Mouse (Mus musculus): ENCODE data around the gene Paqr4. TPM values are rescaled to one million over a fixed set of nuclear protein-coding genes. Genes with fewer than 3 reads are reported as not detected.

The Paqr4 gene
- polyA plus RNA-seq, 1 experiment from 2014 or later: 31.9 TPM

- DNase-seq (ENCODE audit: low spot score) (peak; percentile 93), ATAC-seq (peak; percentile 97)
- peak overlapping the region; percentile 100 for H3K4me2 ChIP-seq (ENCODE audit: low read length)
- under 1% methylated on average over 28 of the region's 28 CpGs for WGBS
- H3K27me3 ChIP-seq (replicated peaks; ENCODE audit: control insufficient read depth, insufficient read depth, low read length): peaks cover 27% of the 10 kb centered on the region
- no peaks in the 10 kb centered on the region for H3K9me3 ChIP-seq (replicated peaks; ENCODE audit: control insufficient read depth, low read length)
- peak overlapping the region; percentile 70 for H3K4me3 ChIP-seq (ENCODE audit: low read depth, low read length)
- peak overlapping the region; percentile 67 for H3K9ac ChIP-seq (ENCODE audit: low read length)
- H3K4me1 ChIP-seq (ENCODE audit: control insufficient read depth, insufficient read depth, low read length): no peaks in the 10 kb centered on the region
- H3K36me3 ChIP-seq (ENCODE audit: control insufficient read depth, insufficient read depth, low read length): no peaks in the 10 kb centered on the region
- no peak overlapping the region for H3K27ac ChIP-seq (ENCODE audit: low read depth, low read length)
These were observed 40.6 kb downstream of the Paqr4 start for GRCm38 (mm10) chr17:23700079-23700478.

- ATAC-seq (peak; percentile 15; the same call in 1 of the 2 replicates), DNase-seq (ENCODE audit: low spot score) (peak; percentile 17)
- no peaks in the 10 kb centered on the region for H3K36me3 ChIP-seq (ENCODE audit: control insufficient read depth, insufficient read depth, low read length)
- H3K4me1 ChIP-seq (ENCODE audit: control insufficient read depth, insufficient read depth, low read length): no peaks in the 10 kb centered on the region
- no peak overlapping the region for H3K27ac ChIP-seq (ENCODE audit: low read depth, low read length)
- H3K4me3 ChIP-seq (ENCODE audit: low read depth, low read length): peak overlapping the region; percentile 70
- under 1% methylated on average over 73 of the region's 101 CpGs for WGBS
- no peaks in the 10 kb centered on the region for H3K9me3 ChIP-seq (replicated peaks; ENCODE audit: control insufficient read depth, low read length)
- peak overlapping the region; percentile 67 for H3K9ac ChIP-seq (ENCODE audit: low read length)
- H3K4me2 ChIP-seq (ENCODE audit: low read length): peak overlapping the region; percentile 100
- H3K27me3 ChIP-seq (replicated peaks; ENCODE audit: control insufficient read depth, insufficient read depth, low read length): peaks cover 27% of the 10 kb centered on the region
These were observed 41.3 kb downstream of the Paqr4 start for GRCm38 (mm10) chr17:23699131-23700077.

GRCm38 (mm10) chr17:23695801-23696200, 44.9 kb downstream of the Paqr4 start:
- ATAC-seq (no peak), DNase-seq (ENCODE audit: low spot score) (no peak)
- Histone ChIP-seq H3K27me3 (replicated peaks; ENCODE audit: control insufficient read depth, insufficient read depth, low read length) (peaks cover 23% of the 10 kb centered on the region), H3K9ac (ENCODE audit: low read length) (no peak overlapping the region), H3K36me3 (ENCODE audit: control insufficient read depth, insufficient read depth, low read length) (no peaks in the 10 kb centered on the region), H3K4me2 (ENCODE audit: low read length) (no peak overlapping the region), H3K27ac (ENCODE audit: low read depth, low read length) (no peak overlapping the region), H3K9me3 (replicated peaks; ENCODE audit: control insufficient read depth, low read length) (no peaks in the 10 kb centered on the region), H3K4me1 (ENCODE audit: control insufficient read depth, insufficient read depth, low read length) (no peaks in the 10 kb centered on the region), H3K4me3 (ENCODE audit: low read depth, low read length) (no peak overlapping the region)
- 10% methylated on average over 3 of the region's 3 CpGs for WGBS

- WGBS: 68% methylated on average over 1 of the region's 1 CpGs
- no peak for ATAC-seq
These were observed 46.2 kb downstream of the Paqr4 start for GRCm38 (mm10) chr17:23694491-23694890.

More at GRCm38 (mm10) chr17:23694491-23694890, 46.2 kb downstream of the Paqr4 start:
- DNase-seq (ENCODE audit: low spot score): no peak
- peaks cover 20% of the 10 kb centered on the region for H3K27me3 ChIP-seq (replicated peaks; ENCODE audit: control insufficient read depth, insufficient read depth, low read length)
- no peak overlapping the region for H3K9ac ChIP-seq (ENCODE audit: low read length)
- H3K27ac ChIP-seq (ENCODE audit: low read depth, low read length): no peak overlapping the region
- no peak overlapping the region for H3K4me3 ChIP-seq (ENCODE audit: low read depth, low read length)
- H3K36me3 ChIP-seq (ENCODE audit: control insufficient read depth, insufficient read depth, low read length): no peaks in the 10 kb centered on the region
- no peaks in the 10 kb centered on the region for H3K4me1 ChIP-seq (ENCODE audit: control insufficient read depth, insufficient read depth, low read length)
- no peaks in the 10 kb centered on the region for H3K9me3 ChIP-seq (replicated peaks; ENCODE audit: control insufficient read depth, low read length)
- H3K4me2 ChIP-seq (ENCODE audit: low read length): no peak overlapping the region

Other genes starting within 250 kb of the Paqr4 start
- 17.6 and 20.9 TPM in 2 replicates for gene Zfp213, start 176.6 kb downstream of the Paqr4 start, polyA plus RNA-seq (2014; fragmentation: Nextera tagmentation; extraction: Ambion mirVana)
- 24.1 and 26.0 TPM in 2 replicates for gene Zfp13, start 141.4 kb downstream of the Paqr4 start, polyA plus RNA-seq (2014; fragmentation: Nextera tagmentation; extraction: Ambion mirVana)
- gene Zscan10, start 140.0 kb downstream of the Paqr4 start, polyA plus RNA-seq (2014; fragmentation: Nextera tagmentation; extraction: Ambion mirVana): not detected in 2 replicates
- 0.62 and 0.90 TPM in 2 replicates for gene Mmp25, start 95.6 kb downstream of the Paqr4 start, polyA plus RNA-seq (2014; fragmentation: Nextera tagmentation; extraction: Ambion mirVana)
- gene Bicdl2, start 80.4 kb downstream of the Paqr4 start, polyA plus RNA-seq (2014; fragmentation: Nextera tagmentation; extraction: Ambion mirVana): not detected in 2 replicates
- gene Hcfc1r1, start 67.3 kb downstream of the Paqr4 start, polyA plus RNA-seq (2014; fragmentation: Nextera tagmentation; extraction: Ambion mirVana): 107 and 112 TPM in 2 replicates
- gene Thoc6, start 67.0 kb downstream of the Paqr4 start, polyA plus RNA-seq (2014; fragmentation: Nextera tagmentation; extraction: Ambion mirVana): 43.8 and 45.9 TPM in 2 replicates
- gene Tnfrsf12a, start 63.4 kb downstream of the Paqr4 start, polyA plus RNA-seq (2014; fragmentation: Nextera tagmentation; extraction: Ambion mirVana): 2.6 and 2.9 TPM in 2 replicates
- 0.24 and 0.25 TPM in 2 replicates for gene Cldn6, start 61.6 kb downstream of the Paqr4 start, polyA plus RNA-seq (2014; fragmentation: Nextera tagmentation; extraction: Ambion mirVana)
- gene Cldn9, start 56.8 kb downstream of the Paqr4 start, polyA plus RNA-seq (2014; fragmentation: Nextera tagmentation; extraction: Ambion mirVana): 1.6 and 2.3 TPM in 2 replicates
- not detected in 2 replicates for gene 1520401A03Rik, start 18.1 kb downstream of the Paqr4 start, polyA plus RNA-seq (2014; fragmentation: Nextera tagmentation; extraction: Ambion mirVana)
- 18.0 and 23.1 TPM in 2 replicates for gene Pkmyt1, start 14.5 kb downstream of the Paqr4 start, polyA plus RNA-seq (2014; fragmentation: Nextera tagmentation; extraction: Ambion mirVana)
- 0.23 and 0.25 TPM in 2 replicates for gene Kremen2, start 5.0 kb upstream of the Paqr4 start, polyA plus RNA-seq (2014; fragmentation: Nextera tagmentation; extraction: Ambion mirVana)
- 129 and 143 TPM in 2 replicates for gene Flywch1, start 30.7 kb upstream of the Paqr4 start, polyA plus RNA-seq (2014; fragmentation: Nextera tagmentation; extraction: Ambion mirVana)
- gene Flywch2, start 45.2 kb upstream of the Paqr4 start, polyA plus RNA-seq (2014; fragmentation: Nextera tagmentation; extraction: Ambion mirVana): 36.9 and 44.2 TPM in 2 replicates
- 226 and 339 TPM in 2 replicates for gene Srrm2, start 49.7 kb upstream of the Paqr4 start, polyA plus RNA-seq (2014; fragmentation: Nextera tagmentation; extraction: Ambion mirVana)
- 1,202 and 1,508 TPM in 2 replicates for gene Elob, start 88.3 kb upstream of the Paqr4 start, polyA plus RNA-seq (2014; fragmentation: Nextera tagmentation; extraction: Ambion mirVana)
- not detected in 2 replicates for gene Prss33, start 95.2 kb upstream of the Paqr4 start, polyA plus RNA-seq (2014; fragmentation: Nextera tagmentation; extraction: Ambion mirVana)
- gene Prss32, start 103.0 kb upstream of the Paqr4 start, polyA plus RNA-seq (2014; fragmentation: Nextera tagmentation; extraction: Ambion mirVana): not detected in 2 replicates
- gene Prss41, start 103.3 kb upstream of the Paqr4 start, polyA plus RNA-seq (2014; fragmentation: Nextera tagmentation; extraction: Ambion mirVana): 0.31 and 0.66 TPM in 2 replicates
- gene Prss21, start 127.2 kb upstream of the Paqr4 start, polyA plus RNA-seq (2014; fragmentation: Nextera tagmentation; extraction: Ambion mirVana): not detected in 2 replicates
- not detected in 2 replicates for gene Dcpp1, start 140.0 kb upstream of the Paqr4 start, polyA plus RNA-seq (2014; fragmentation: Nextera tagmentation; extraction: Ambion mirVana)
- gene Dcpp2, start 140.0 kb upstream of the Paqr4 start, polyA plus RNA-seq (2014; fragmentation: Nextera tagmentation; extraction: Ambion mirVana): not detected in 2 replicates
- not detected in 2 replicates for gene Dcpp3, start 176.6 kb upstream of the Paqr4 start, polyA plus RNA-seq (2014; fragmentation: Nextera tagmentation; extraction: Ambion mirVana)
- not detected in 2 replicates for gene Sbp, start 200.8 kb upstream of the Paqr4 start, polyA plus RNA-seq (2014; fragmentation: Nextera tagmentation; extraction: Ambion mirVana)
- not detected in 2 replicates for gene Sbpl, start 214.4 kb upstream of the Paqr4 start, polyA plus RNA-seq (2014; fragmentation: Nextera tagmentation; extraction: Ambion mirVana)
- gene Prss30, start 239.7 kb upstream of the Paqr4 start, polyA plus RNA-seq (2014; fragmentation: Nextera tagmentation; extraction: Ambion mirVana): not detected in 2 replicates